Mouse (Mus musculus): ENCODE results near the gene Dusp13.

Gene Dusp13

DNA sequence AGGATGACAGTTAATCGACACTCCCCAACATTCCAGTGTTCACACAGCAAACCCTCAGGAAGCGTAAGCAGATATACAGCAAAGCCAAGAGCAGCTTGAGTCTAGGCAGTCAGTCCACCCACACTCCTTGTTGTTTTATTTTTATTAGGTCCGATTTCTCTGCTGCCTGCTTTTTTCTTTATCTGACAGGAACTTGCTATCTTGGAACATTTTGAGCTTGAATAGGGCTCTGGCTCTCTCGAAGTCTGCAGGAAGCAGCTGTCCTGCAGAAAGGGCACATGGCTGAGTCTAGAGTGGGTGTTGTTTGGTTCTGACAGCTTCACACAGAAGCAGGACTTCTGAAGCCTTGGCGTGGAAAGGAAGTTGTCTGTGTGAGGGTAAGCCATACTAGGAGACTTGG is 47.7 kb downstream of the Dusp13 start:
- no peak for DNase-seq (ENCODE audit: low spot score in 2 of 2)

GRCm38 (mm10) chr14:21702691-21703090 is 48.3 kb downstream of the Dusp13 start:
- DNase-seq (ENCODE audit: low spot score in 2 of 2), result no peak

- DNase-seq (ENCODE audit: low spot score in 2 of 2), result no peak
Observed at GRCm38 (mm10) chr14:21696186-21696830, 54.7 kb downstream of the Dusp13 start.

- DNase-seq (ENCODE audit: low spot score in 2 of 2), result no peak
Observed at GRCm38 (mm10) chr14:21695020-21695419, 56.0 kb downstream of the Dusp13 start.

DNA sequence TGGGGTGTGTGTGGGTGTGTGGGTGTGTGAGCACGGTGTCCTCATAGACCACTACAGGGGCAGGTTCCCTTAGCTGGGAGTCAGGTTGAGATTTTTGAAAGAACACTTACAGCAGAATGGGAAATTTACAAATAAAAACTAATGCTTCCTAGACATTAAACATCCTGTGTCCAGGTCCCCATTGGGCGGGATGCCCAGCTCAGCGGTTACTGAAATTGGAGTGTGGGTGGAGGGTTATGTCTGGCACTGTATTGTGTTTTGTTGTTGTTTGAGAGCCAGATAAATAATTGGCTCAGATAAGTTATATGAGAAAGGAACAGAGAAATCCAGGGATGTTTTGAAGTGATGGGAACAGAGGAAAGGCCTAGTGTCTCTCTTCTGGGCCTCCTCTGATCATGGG is 59.9 kb downstream of the Dusp13 start:
- no peak for DNase-seq (ENCODE audit: low spot score in 2 of 2)

DNA sequence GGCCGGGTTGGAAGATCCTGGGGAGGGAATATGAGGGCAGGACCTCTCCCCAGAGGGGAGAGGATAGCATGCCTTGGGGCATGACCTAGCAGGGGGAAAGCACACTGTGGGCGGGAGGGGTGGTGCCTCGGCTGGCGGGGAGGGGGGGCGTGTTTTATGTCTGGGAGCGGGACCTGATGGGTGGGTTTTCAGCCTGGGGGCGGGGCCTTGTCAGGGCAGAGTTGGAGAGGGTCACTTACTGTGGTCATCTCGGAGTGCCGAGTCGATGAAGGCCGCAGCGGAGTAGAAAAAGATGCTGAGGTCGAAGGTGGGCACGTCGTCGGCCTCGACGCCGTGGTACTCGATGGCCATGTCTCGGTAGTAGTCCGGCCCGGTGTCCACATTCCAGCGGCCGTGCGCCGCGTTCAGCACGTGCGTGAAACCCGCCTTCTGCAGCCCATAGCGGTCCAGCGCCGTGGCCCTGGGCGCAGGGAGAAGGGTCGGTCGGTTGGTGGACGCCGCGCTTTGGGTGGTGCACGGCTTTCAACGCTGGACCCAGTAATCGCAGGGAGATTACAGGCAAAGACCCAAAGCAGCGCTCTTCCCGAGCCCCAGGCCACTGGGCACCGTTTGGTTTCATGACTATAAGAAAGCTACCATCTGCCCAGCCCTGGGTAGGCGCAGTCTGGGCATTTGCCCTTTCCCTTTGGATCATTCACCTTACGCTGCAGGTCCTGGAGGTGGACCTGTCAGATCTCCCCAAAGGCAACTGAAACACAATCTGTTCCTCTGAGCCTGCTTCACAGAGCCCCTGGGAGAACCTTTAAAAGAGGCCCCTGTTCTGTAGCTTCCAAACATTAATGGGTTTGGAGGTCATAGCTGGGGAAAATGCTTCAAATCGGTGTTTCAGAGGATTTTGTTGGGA is 64.4 kb downstream of the Dusp13 start:
- DNase-seq (ENCODE audit: low spot score in 2 of 2), result no peak

GRCm38 (mm10) chr14:21685411-21686146 is 65.4 kb downstream of the Dusp13 start:
- DNase-seq (ENCODE audit: low spot score in 2 of 2), result no peak

- no peak for DNase-seq (ENCODE audit: low spot score in 2 of 2)
Observed at GRCm38 (mm10) chr14:21683834-21684233, 67.1 kb downstream of the Dusp13 start.
